Mouse (Mus musculus) right cerebral cortex, postnatal 36 days (tissue): ENCODE data around the gene Alppl2.
A peak's percentile ranks its signal among the peaks of the same experiment; 100 is the strongest.

Experiments
- DNase-seq, 2 experiments: peaks; one replicate each; pipeline ENCODE4 v3.0.0; 2022; ENCODE audit warnings: low spot score in 2 of 2, mixed read lengths in 1 of 2

Alppl2 gene

DNA sequence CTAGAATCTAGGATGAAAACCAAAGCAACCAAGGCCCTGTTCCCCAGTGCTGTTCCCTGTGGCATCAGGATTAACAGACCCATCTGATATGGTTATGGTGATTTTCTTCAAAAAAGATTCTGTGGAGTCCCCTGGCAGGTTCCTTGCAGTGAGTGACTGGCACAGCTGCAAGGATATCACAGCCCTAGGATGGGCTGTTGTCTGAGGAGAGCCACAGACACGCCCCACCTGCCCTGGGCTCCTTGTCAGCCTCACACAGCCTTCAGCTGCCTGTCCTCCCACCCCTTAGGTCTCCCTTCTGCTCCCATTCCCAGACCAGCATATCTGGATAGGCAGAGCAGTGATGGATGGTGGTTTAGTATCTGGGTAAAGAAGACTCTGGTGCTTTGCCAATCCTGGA lies 39.0 kb downstream of the Alppl2 start:
- DNase-seq, result no peak

DNA sequence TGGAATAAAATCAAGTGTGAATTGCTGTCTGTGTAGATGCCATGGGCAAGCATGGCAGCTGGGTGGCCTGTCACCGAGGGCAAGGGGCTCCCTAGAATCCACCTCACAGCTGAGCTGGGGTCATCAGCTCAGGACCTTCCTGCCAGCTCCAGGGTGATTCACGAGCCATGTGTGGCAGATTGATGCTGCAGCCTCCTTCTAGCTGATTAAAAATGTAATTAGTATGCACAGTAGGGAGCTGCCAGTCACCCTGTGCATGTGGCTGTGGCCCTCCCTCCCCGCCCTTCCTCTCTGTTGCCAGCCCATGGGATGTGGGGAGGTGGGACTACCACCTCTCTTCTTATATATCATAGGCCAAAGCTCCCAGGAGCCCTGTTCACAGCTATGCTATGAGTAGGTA lies 39.7 kb downstream of the Alppl2 start:
- DNase-seq, result no peak

DNA sequence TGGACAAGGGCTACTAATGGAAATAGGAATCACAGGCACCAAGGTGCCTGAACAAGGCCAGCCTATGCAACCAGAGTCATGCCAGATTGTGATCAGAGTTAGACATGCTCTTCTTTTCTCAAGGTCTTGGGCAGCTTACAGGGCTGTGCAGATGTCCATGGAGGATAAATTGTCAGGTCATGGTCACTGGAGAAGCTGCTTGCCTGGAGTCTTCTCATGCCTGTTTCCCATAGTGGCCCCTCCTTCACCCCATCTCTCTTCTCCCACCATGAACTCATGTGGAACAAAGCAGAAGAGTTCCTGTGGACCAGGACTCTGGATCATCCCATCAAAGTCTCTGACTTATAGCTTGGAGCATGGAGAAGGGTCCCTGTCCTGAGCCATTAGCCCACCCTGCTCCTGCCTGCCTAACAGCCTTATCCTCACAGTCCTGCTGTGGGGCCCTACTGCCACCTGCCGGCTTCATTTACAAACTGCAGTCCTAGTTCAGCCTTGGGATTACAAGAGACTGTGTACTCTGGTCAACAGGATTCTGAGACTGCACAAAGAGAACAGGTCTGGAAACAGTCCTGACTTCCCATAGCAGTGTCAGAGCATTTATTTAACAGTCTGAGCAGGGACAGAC lies 47.8 kb downstream of the Alppl2 start:
- DNase-seq, result peak in 1 of 2 experiments; percentile 38

DNA sequence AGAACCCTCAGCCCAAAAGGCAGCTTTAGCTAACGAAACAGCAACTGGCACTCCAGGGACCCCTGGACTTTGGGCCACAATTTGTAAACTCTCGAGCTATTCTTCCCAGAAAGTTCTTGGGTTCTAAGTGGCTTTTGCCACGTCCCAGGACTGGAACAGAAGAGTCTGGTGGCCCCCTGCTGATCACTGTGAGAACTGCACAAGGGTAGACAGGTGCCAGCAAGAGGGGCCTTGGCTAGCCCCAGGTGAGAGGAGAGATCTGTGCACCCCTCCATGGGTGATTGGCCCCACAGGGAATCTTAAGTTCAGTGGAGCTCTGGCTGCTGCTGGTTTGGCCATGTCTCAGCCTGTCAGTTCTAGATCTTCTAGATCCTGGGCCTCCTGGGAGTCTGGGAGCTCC lies 48.6 kb downstream of the Alppl2 start:
- DNase-seq, result peak; percentile 22 to 37

DNA sequence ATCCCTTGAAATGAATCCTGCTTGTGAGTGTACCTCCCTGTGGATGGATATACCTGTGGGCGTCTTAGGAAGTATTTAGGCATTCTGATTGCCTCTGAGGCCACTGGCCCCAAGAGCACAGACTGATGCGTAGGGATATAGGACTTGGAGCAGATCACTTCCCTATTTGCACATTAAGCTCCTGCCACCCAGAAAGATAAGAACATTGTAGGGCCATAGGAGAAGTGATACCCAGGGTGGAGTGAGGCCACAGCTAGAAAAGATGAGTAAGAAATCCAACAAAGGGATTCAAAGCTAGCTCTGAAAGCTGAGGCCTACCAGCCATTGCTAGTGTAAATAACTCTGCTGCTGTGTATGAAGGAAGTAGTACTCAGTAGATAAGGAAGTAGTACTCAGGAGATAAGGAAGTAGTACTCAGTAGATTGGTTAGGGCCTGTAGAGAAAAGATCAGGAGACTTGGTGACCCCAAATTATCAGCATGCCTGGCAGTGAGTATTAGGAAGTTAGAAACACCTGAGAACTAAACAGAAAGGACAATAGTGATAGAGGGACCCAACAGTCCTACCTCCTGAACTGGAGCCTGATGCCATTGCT lies 51.2 kb downstream of the Alppl2 start:
- DNase-seq, result no peak
